Mouse (Mus musculus) CH12.LX (cell line): ENCODE results near the gene Ankib1. TPM values are rescaled to one million over a fixed set of nuclear protein-coding genes. Genes with fewer than 3 reads are reported as not detected.
"Not testable (repeated sequence)": the region's sequence is repeated elsewhere in the genome, so short reads cannot be mapped to it uniquely, and the experiment has no call there.

ENCODE experiments used
- DNase-seq: peaks from one replicate; pipeline ENCODE4 v3.0.0-alpha.2; 2013; ENCODE audit errors: extremely low read depth
- H3K27ac ChIP-seq: 2 replicates; pipeline ENCODE4 v1.5.1; 2012; ENCODE audit warnings: low read depth, mild to moderate bottlenecking, control low read depth, moderate library complexity; ENCODE audit not compliant: insufficient read depth
- H3K27me3 ChIP-seq: replicated peaks from 2 replicates; pipeline ENCODE3; 2012; ENCODE audit warnings: inconsistent platforms
- H3K36me3 ChIP-seq, 2 experiments: replicated peaks in 1 of 2; 2 replicates each; pipeline versions ENCODE3 to v1.6.1; 2012; ENCODE audit warnings: inconsistent platforms in 1 of 2, low read length in 1 of 2, mild to moderate bottlenecking in 1 of 2, mixed read lengths in 1 of 2, moderate library complexity in 1 of 2; ENCODE audit not compliant: control insufficient read depth in 1 of 2, insufficient read depth in 1 of 2
- H3K4me1 ChIP-seq, 2 experiments: 2 replicates each; pipeline ENCODE4 v1.6.1; 2012; ENCODE audit warnings: inconsistent platforms in 1 of 2, moderate library complexity in 1 of 2; ENCODE audit not compliant: insufficient read depth in 2 of 2, control insufficient read depth in 1 of 2
- H3K4me2 ChIP-seq: 2 replicates; pipeline ENCODE4 v1.6.1; 2012; ENCODE audit warnings: low read depth, mild to moderate bottlenecking, control low read depth; ENCODE audit not compliant: poor library complexity, insufficient read depth, severe bottlenecking
- H3K4me3 ChIP-seq, 3 experiments: fragments of 150-350 bp in 1 of 3; sonication (generic) in 1 of 3; replicated peaks in 1 of 3; 2 replicates each; pipeline versions ENCODE3 to v1.5.1; 2011 to 2012; ENCODE audit warnings: low read depth in 2 of 3, low read length in 2 of 3, mild to moderate bottlenecking in 2 of 3, moderate library complexity in 2 of 3, control low read depth in 1 of 3, improper control_type of control experiment in 1 of 3, inconsistent platforms in 1 of 3, mixed read lengths in 1 of 3; ENCODE audit not compliant: poor library complexity in 1 of 3
- H3K79me2 ChIP-seq: replicated peaks from 2 replicates; pipeline ENCODE4 v1.6.1; 2012; ENCODE audit warnings: mild to moderate bottlenecking, moderate library complexity; ENCODE audit not compliant: control insufficient read depth, poor library complexity, insufficient read depth, severe bottlenecking; ENCODE audit errors: extremely low read depth
- H3K9ac ChIP-seq: 2 replicates; pipeline ENCODE4 v1.6.1; 2012; ENCODE audit warnings: low read depth, mild to moderate bottlenecking, control low read depth, moderate library complexity; ENCODE audit not compliant: insufficient read depth
- H3K9me3 ChIP-seq: replicated peaks from 2 replicates; pipeline ENCODE3; 2012; ENCODE audit warnings: low read length, inconsistent platforms, mixed read lengths
- BHLHE40 ChIP-seq: IDR thresholded peaks from 2 replicates; pipeline ENCODE4 v1.6.1; 2011; ENCODE audit warnings: mild to moderate bottlenecking, low read depth, low read length, improper control_type of control experiment
- E2F4 ChIP-seq: IDR thresholded peaks from 2 replicates; pipeline ENCODE4 v1.6.1; 2011; ENCODE audit warnings: low read depth, low read length, improper control_type of control experiment; ENCODE audit not compliant: insufficient replicate concordance
- ETS1 ChIP-seq: conservative IDR thresholded peaks from 2 replicates; pipeline ENCODE4 v1.6.1; 2012; ENCODE audit warnings: low read depth, mild to moderate bottlenecking, inconsistent platforms, low read length, improper control_type of control experiment, moderate library complexity
- GABPA ChIP-seq: IDR thresholded peaks from 2 replicates; pipeline ENCODE4 v1.6.1; 2012; ENCODE audit warnings: low read depth, low read length, improper control_type of control experiment, inconsistent platforms; ENCODE audit not compliant: insufficient replicate concordance
- HCFC1 ChIP-seq: IDR thresholded peaks from 2 replicates; pipeline ENCODE4 v1.6.1; 2012; ENCODE audit warnings: low read depth, mild to moderate bottlenecking, inconsistent platforms, low read length, improper control_type of control experiment
- JUN ChIP-seq: IDR thresholded peaks from 2 replicates; pipeline ENCODE4 v1.6.1; 2011; ENCODE audit warnings: low read depth, mild to moderate bottlenecking, low read length, improper control_type of control experiment, moderate library complexity; ENCODE audit not compliant: insufficient read depth
- MAZ ChIP-seq: IDR thresholded peaks from 2 replicates; pipeline ENCODE4 v1.6.1; 2012; ENCODE audit warnings: low read depth, mild to moderate bottlenecking, inconsistent platforms, low read length, improper control_type of control experiment, moderate library complexity
- NRF1 ChIP-seq: IDR thresholded peaks from 2 replicates; pipeline ENCODE4 v1.6.1; 2014; ENCODE audit warnings: low read depth, mild to moderate bottlenecking, inconsistent platforms, low read length, improper control_type of control experiment, moderate library complexity
- PAX5 ChIP-seq: IDR thresholded peaks from 2 replicates; pipeline ENCODE4 v1.6.1; 2012; ENCODE audit warnings: low read length, inconsistent platforms, mixed read lengths
- POLR2A ChIP-seq: IDR thresholded peaks from 2 replicates; pipeline ENCODE4 v1.6.1; 2011; ENCODE audit warnings: low read depth, mild to moderate bottlenecking, improper control_type of control experiment, low read length
- RCOR1 ChIP-seq: conservative IDR thresholded peaks from 2 replicates; pipeline ENCODE4 v1.6.1; 2012; ENCODE audit warnings: low read depth, mild to moderate bottlenecking, inconsistent platforms, low read length, improper control_type of control experiment
- SIN3A ChIP-seq: IDR thresholded peaks from 2 replicates; pipeline ENCODE4 v1.6.1; 2012; ENCODE audit warnings: low read length, improper control_type of control experiment, inconsistent platforms
- UBTF ChIP-seq: IDR thresholded peaks from 2 replicates; pipeline ENCODE4 v1.6.1; 2012; ENCODE audit warnings: low read depth, mild to moderate bottlenecking, inconsistent platforms, low read length, improper control_type of control experiment, moderate library complexity
- ZC3H11A ChIP-seq: IDR thresholded peaks from 2 replicates; pipeline ENCODE4 v1.6.1; 2012; ENCODE audit warnings: low read depth, mild to moderate bottlenecking, inconsistent platforms, low read length, improper control_type of control experiment
- ZKSCAN1 ChIP-seq: IDR thresholded peaks from 2 replicates; pipeline ENCODE4 v1.6.1; 2012; ENCODE audit warnings: low read depth, inconsistent platforms, low read length, improper control_type of control experiment, borderline replicate concordance
- dilution Hi-C: fragments of 300-500 bp; cut with MboI; formaldehyde crosslinking; loops from 2 replicates; pipeline ENCODE4 v1.14.3; 2020; ENCODE audit warnings: low sequenced_read_pairs; ENCODE audit not compliant: extremely low pct_unique_long_range_greater_than_20kb, extremely low pct_ligation_motif_present
- in situ Hi-C: fragments of 300-500 bp; cut with MboI; formaldehyde crosslinking; loops from 3 replicates; pipeline ENCODE4 v1.14.3; 2019; ENCODE audit warnings: low sequenced_read_pairs, low pct_ligation_motif_present, low pct_unique_long_range_greater_than_20kb, mixed read lengths
- polyA plus RNA-seq: library from polyadenylated mRNA; unstranded; fragments of >175 nt; gene quantifications from 2 replicates; pipeline ENCODE4 v1.2.1, GENCODE M21; 2012; ENCODE audit warnings: low read depth; ENCODE audit not compliant: insufficient read length
- total RNA-seq, 2 experiments: library from RNA; depleted of rRNA; stranded (reverse); fragments of 300-350 nt in 1 of 2; fragments of >200 nt in 1 of 2; gene quantifications; 2 replicates each; pipeline ENCODE4 v1.2.3; 2012 to 2014

Gene Ankib1
- total and polyA plus RNA-seq, 3 experiments = 13.7 to 19.3 (median 16.6) TPM

GRCm38 (mm10) chr5:3797101-3797500 lies 5.6 kb downstream of the Ankib1 start:
- H3K4me2 ChIP-seq, dilution Hi-C loops, H3K4me3 ChIP-seq, H3K9me3 ChIP-seq, H3K27ac ChIP-seq, in situ Hi-C loops, DNase-seq, H3K27me3 ChIP-seq, H3K9ac ChIP-seq: not testable (repeated sequence)
- Histone ChIP-seq H3K79me2 (peaks cover 27% of the 10 kb centered on the region), H3K36me3 (peaks cover 0 to 23% of the 10 kb centered on the region in 2 experiments), H3K4me1 (peaks cover 0 to 31% of the 10 kb centered on the region in 2 experiments; a peak in 2 of 4 replicates)

GRCm38 (mm10) chr5:3791048-3791447 lies 11.7 kb downstream of the Ankib1 start:
- TF ChIP-seq RCOR1 (no peak), E2F4 (no peak), JUN (no peak), PAX5 (no peak), NRF1 (no peak), ZC3H11A (no peak), UBTF (no peak), POLR2A (no peak), BHLHE40 (no peak), MAZ (no peak), GABPA (no peak), ZKSCAN1 (no peak), ETS1 (no peak), HCFC1 (no peak), SIN3A (no peak)
- H3K4me3 ChIP-seq = no peak overlapping the region
- dilution Hi-C loops (no loop called here), in situ Hi-C loops (no loop called here)
- H3K4me1 ChIP-seq = peaks cover 3 to 7% of the 10 kb centered on the region in 2 experiments; a peak in 1 of 4 replicates
- H3K27me3 ChIP-seq = no peaks in the 10 kb centered on the region
- DNase-seq = no peak
- H3K27ac ChIP-seq = no peak overlapping the region
- no peaks in the 10 kb centered on the region for H3K9me3 ChIP-seq
- peaks cover 0 to 27% of the 10 kb centered on the region in 2 experiments for H3K36me3 ChIP-seq
- no peak overlapping the region for H3K4me2 ChIP-seq
- H3K9ac ChIP-seq = no peak overlapping the region
- peaks cover 11% of the 10 kb centered on the region for H3K79me2 ChIP-seq
